Mouse (Mus musculus): ENCODE data around the gene Lipe. TPM values are rescaled to one million over a fixed set of nuclear protein-coding genes. Genes with fewer than 3 reads are reported as not detected.

Lipe gene
- total and polyA plus RNA-seq, 2 experiments = 8.7 to 9.8 TPM

DNA sequence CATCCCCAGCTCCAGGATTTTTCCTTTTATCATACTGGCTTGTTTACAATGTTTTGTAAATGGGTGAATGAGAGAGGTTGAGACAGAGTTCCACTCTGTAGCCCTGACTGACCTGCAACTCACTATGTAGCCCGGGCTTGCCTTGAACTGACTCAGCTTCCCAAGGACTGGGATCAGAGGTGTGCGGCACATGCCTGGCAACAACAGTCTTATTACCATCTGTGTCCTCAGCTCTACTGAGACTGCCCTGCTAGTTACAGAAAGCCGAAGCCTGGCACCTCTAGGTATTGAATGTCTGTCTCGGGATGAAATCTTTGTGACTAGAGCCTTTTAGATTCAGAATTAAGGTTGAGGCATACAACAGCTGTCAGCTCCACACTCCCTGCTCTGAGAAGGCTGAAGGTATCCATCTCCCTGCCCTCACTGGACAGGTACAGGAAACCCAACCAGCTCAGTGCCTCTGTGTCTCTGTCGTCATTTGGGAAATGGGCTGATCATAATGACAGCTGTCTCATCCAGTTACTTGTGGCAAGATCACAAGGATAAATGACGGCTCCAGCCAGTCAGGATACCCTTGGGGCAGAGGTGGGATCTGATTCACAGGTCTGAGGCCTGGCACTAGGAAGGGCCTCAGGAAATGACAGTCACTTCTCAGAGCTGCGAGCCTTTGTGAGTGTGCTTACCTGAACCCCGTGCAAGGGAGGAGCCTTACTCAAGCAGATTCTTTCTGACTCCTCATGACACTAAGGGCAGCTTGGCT is 4.9 kb downstream of the Lipe start:
- Histone ChIP-seq H3K4me1 (ENCODE audit: control insufficient read depth, insufficient read depth, low read length) (peaks cover 46% of the 10 kb centered on the region), H3K4me3 (ENCODE audit: insufficient read depth, low read depth, low read length) (no peak overlapping the region), H3K27me3 (ENCODE audit: control insufficient read depth, insufficient read depth, low read length) (no peaks in the 10 kb centered on the region), H3K79me2 (ENCODE audit: control insufficient read depth, insufficient read depth, low read length) (peaks cover 17% of the 10 kb centered on the region; the same call in 1 of the 2 replicates), H3K9ac (ENCODE audit: low read depth, low read length) (peak overlapping the region; percentile 0; the same call in 1 of the 2 replicates), H3K27ac (replicated peaks; ENCODE audit: insufficient read depth, low read depth, low read length) (peak overlapping the region; percentile 80), H3K36me3 (ENCODE audit: control insufficient read depth, insufficient read depth, low read length) (no peaks in the 10 kb centered on the region)
- TF ChIP-seq CTCF (IDR thresholded peaks at IDR 0.05; ENCODE audit: low read depth, low read length) = no peak
- no peak for TF ChIP-seq POLR2A (IDR thresholded peaks at IDR 0.05; ENCODE audit: extremely low read depth, insufficient read depth, low read length)
- WGBS = 37% methylated on average over 8 of the region's 8 CpGs
- peak; percentile 74 for DNase-seq (ENCODE audit: extremely low read depth, low read depth, low spot score)

DNA sequence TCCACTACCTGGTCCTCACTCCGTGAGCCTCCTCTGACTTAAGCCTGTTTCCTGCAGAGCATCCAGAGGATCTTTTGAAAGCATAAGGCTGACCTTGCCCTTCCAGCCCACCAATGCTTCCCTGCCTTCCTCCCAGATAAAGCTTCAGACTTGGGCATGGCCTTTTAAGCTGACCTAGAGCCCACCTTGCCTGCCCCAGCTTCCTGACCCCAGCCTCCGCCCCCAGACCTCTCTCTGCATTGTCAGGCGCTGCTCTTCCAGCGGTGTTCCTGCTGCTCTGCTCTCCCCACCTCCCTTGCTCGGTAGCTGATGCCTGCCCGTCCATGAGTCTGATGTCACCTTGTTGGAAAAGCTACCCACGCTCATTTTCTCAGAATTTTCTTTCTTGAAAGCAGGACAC is 5.7 kb downstream of the Lipe start:
- no peak for DNase-seq (ENCODE audit: extremely low read depth, low read depth, low spot score)
- TF ChIP-seq POLR2A (IDR thresholded peaks at IDR 0.05; ENCODE audit: extremely low read depth, insufficient read depth, low read length) = no peak
- TF ChIP-seq CTCF (IDR thresholded peaks at IDR 0.05; ENCODE audit: low read depth, low read length) = no peak
- Histone ChIP-seq H3K27ac (replicated peaks; ENCODE audit: insufficient read depth, low read depth, low read length) (peak overlapping the region; percentile 80), H3K9ac (ENCODE audit: low read depth, low read length) (0 out of 2 replicates have a peak overlapping the region, but pooled peaks have one; percentile 9), H3K4me1 (ENCODE audit: control insufficient read depth, insufficient read depth, low read length) (peaks cover 46% of the 10 kb centered on the region), H3K27me3 (ENCODE audit: control insufficient read depth, insufficient read depth, low read length) (no peaks in the 10 kb centered on the region), H3K4me3 (ENCODE audit: insufficient read depth, low read depth, low read length) (no peak overlapping the region), H3K36me3 (ENCODE audit: control insufficient read depth, insufficient read depth, low read length) (peaks cover 2% of the 10 kb centered on the region), H3K79me2 (ENCODE audit: control insufficient read depth, insufficient read depth, low read length) (peaks cover 17% of the 10 kb centered on the region; the same call in 1 of the 2 replicates)
- WGBS = 58% methylated on average over 7 of the region's 7 CpGs

DNA sequence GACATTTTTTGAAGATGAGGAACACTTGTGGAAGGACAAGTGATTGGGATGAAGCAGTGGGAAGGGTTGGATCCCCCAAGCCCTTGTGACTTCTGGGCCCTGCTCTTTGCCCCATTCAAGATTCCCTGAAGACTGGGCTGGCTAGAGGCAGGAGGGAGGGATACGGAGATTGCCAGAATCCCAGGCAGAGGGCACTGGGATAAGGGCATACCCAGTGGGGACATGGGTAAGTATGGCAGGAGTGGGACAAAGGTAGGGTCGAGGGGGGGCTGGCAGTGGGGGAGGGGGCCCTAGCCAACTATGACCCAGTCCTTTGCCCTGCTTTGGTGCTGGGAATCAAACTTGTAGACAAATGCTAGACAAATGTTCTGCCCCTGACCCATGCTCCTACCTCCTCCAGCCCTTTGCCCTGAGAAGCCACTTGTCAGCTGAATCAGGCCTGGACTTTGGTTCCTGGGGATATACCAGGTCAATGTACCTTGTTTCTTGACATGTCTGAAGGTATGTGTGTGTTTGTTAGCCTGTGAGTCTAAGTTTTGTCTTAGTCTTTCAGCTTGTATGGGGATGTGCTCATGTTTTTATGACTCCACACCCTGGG is 6.6 kb downstream of the Lipe start:
- peaks cover 17% of the 10 kb centered on the region; the same call in 1 of the 2 replicates for H3K79me2 ChIP-seq (ENCODE audit: control insufficient read depth, insufficient read depth, low read length)
- DNase-seq (ENCODE audit: extremely low read depth, low read depth, low spot score) = peak; percentile 85
- 30% methylated on average over 2 of the region's 2 CpGs for WGBS
- no peak overlapping the region for H3K4me3 ChIP-seq (ENCODE audit: insufficient read depth, low read depth, low read length)
- H3K27ac ChIP-seq (replicated peaks; ENCODE audit: insufficient read depth, low read depth, low read length) = peak overlapping the region; percentile 80
- TF ChIP-seq POLR2A (IDR thresholded peaks at IDR 0.05; ENCODE audit: extremely low read depth, insufficient read depth, low read length) = no peak
- no peak for TF ChIP-seq CTCF (IDR thresholded peaks at IDR 0.05; ENCODE audit: low read depth, low read length)
- H3K9ac ChIP-seq (ENCODE audit: low read depth, low read length) = peak overlapping the region; percentile 12; the same call in 1 of the 2 replicates
- H3K27me3 ChIP-seq (ENCODE audit: control insufficient read depth, insufficient read depth, low read length) = no peaks in the 10 kb centered on the region
- H3K4me1 ChIP-seq (ENCODE audit: control insufficient read depth, insufficient read depth, low read length) = peaks cover 48% of the 10 kb centered on the region
- peaks cover 9% of the 10 kb centered on the region for H3K36me3 ChIP-seq (ENCODE audit: control insufficient read depth, insufficient read depth, low read length)

DNA sequence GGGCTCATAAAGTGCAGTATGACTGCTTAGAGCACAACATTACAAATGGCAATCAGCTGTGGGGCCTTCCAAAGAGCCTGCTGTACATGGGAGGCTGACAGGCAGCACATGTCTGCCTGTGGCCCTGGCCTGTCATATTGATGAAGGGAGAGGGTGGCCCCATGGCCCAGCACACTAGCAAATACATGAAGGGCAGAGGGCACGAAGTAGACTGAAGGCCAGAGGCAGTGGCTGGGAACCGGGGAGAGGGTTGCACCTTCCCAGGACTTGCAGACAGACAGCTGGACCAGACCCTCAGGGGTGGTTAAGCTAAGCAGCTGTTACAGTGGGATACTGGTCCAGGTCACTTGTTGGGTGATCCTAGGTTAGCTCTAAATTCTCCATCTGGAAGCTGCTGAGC is 7.5 kb downstream of the Lipe start:
- H3K9ac ChIP-seq (ENCODE audit: low read depth, low read length) = peak overlapping the region; percentile 43
- peak overlapping the region; percentile 93 for H3K27ac ChIP-seq (replicated peaks; ENCODE audit: insufficient read depth, low read depth, low read length)
- WGBS = 19% methylated on average over 2 of the region's 2 CpGs

DNA sequence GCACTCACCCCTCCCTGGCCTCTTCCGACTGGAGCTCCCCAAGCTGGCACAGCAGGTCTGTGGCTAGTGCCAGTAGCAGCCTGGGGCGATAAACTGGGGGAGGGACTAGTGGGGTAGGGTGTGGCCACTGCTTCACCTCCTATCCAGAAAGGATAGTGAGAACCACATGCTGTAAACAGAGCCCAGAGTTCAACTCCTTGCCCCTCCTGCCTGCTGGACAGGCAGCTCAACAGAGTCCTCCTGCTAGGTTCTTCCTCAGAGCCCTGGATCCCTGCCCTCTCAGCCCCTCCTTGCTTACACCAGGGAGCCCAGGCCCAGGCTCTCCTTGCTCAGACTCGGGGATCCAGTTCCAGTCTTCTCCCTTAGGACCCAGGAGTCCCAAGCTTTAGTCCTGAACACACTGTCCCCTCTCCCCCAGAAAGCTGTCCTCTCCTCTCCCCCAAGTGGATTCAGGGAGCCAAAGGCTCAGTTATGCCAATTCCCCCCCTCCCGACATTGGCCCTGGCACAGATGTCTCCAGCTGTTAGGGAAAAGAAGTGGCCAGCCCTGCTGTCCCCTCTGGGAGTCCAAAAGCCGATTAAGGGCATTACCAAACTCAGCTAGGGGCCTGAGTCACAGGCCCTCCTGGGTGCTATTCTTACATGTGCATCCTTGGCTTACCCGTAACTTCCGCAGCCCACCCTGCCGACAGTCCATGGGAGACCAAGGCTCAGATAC is 8.3 kb downstream of the Lipe start:
- TF ChIP-seq CTCF (IDR thresholded peaks at IDR 0.05; ENCODE audit: low read depth, low read length) = no peak
- TF ChIP-seq POLR2A (IDR thresholded peaks at IDR 0.05; ENCODE audit: extremely low read depth, insufficient read depth, low read length) = peak; percentile 64
- peak overlapping the region; percentile 93 for H3K27ac ChIP-seq (replicated peaks; ENCODE audit: insufficient read depth, low read depth, low read length)
- peaks cover 9% of the 10 kb centered on the region for H3K36me3 ChIP-seq (ENCODE audit: control insufficient read depth, insufficient read depth, low read length)
- H3K4me1 ChIP-seq (ENCODE audit: control insufficient read depth, insufficient read depth, low read length) = peaks cover 53% of the 10 kb centered on the region
- H3K4me3 ChIP-seq (ENCODE audit: insufficient read depth, low read depth, low read length) = no peak overlapping the region
- H3K27me3 ChIP-seq (ENCODE audit: control insufficient read depth, insufficient read depth, low read length) = no peaks in the 10 kb centered on the region
- H3K9ac ChIP-seq (ENCODE audit: low read depth, low read length) = peak overlapping the region; percentile 43
- H3K79me2 ChIP-seq (ENCODE audit: control insufficient read depth, insufficient read depth, low read length) = peaks cover 14% of the 10 kb centered on the region; the same call in 1 of the 2 replicates
- peak; percentile 94 for DNase-seq (ENCODE audit: extremely low read depth, low read depth, low spot score)
- WGBS = 40% methylated on average over 8 of the region's 8 CpGs

More for the DNA sequence above, 7.5 kb downstream of the Lipe start:
- Histone ChIP-seq H3K79me2 (ENCODE audit: control insufficient read depth, insufficient read depth, low read length) (peaks cover 14% of the 10 kb centered on the region; the same call in 1 of the 2 replicates), H3K4me1 (ENCODE audit: control insufficient read depth, insufficient read depth, low read length) (peaks cover 50% of the 10 kb centered on the region), H3K4me3 (ENCODE audit: insufficient read depth, low read depth, low read length) (no peak overlapping the region), H3K36me3 (ENCODE audit: control insufficient read depth, insufficient read depth, low read length) (peaks cover 9% of the 10 kb centered on the region), H3K27me3 (ENCODE audit: control insufficient read depth, insufficient read depth, low read length) (no peaks in the 10 kb centered on the region)
- TF ChIP-seq POLR2A (IDR thresholded peaks at IDR 0.05; ENCODE audit: extremely low read depth, insufficient read depth, low read length) (no peak), CTCF (IDR thresholded peaks at IDR 0.05; ENCODE audit: low read depth, low read length) (no peak)
- DNase-seq (ENCODE audit: extremely low read depth, low read depth, low spot score) = peak; percentile 67
